ENCODE assay signal across 23 mouse cellular contexts in genomic region chr3:138668394-138669092, GRCm38 (mm10).
A peak's percentile ranks its signal among the peaks of the same experiment; 100 is the strongest.
DNase-seq lines count a peak whose midpoint lies in the region; ATAC-seq lines count a peak whose summit lies in the region.
"Had no signal": no experiment of that assay in that cellular context is flagged by ENCODE, and none has a peak within 500 bp of the region (broad histone marks: within the 10 kb centered on the region; RNA-seq: fewer than 3 reads in every experiment).

No protein-coding gene starts in this region.

- no peaks in the 10 kb centered on the region for H3K27me3 ChIP-seq in forebrain, embryonic 12.5 days
- H3K27me3 ChIP-seq in forebrain, embryonic 10.5 days (ENCODE audit: poor library complexity, severe bottlenecking), result no peaks in the 10 kb centered on the region
- H3K27me3 ChIP-seq in midbrain, embryonic 13.5 days, result no peaks in the 10 kb centered on the region
- no peaks in the 10 kb centered on the region for H3K27me3 ChIP-seq in midbrain, embryonic 10.5 days (ENCODE audit: low read depth, poor library complexity, severe bottlenecking)
- no peaks in the 10 kb centered on the region for H3K27me3 ChIP-seq in neural tube, embryonic 14.5 days (ENCODE audit: control insufficient read depth, insufficient read depth, low read length)
- H3K27me3 ChIP-seq: embryonic facial prominence, embryonic 13.5 days; limb, embryonic 13.5 days; liver, embryonic 13.5 days had no signal

- no peak overlapping the region for H3K9ac ChIP-seq in forebrain, embryonic 12.5 days
- H3K9ac ChIP-seq in midbrain, embryonic 13.5 days (replicated peaks), result no peak overlapping the region
- H3K9ac ChIP-seq in neural tube, embryonic 14.5 days (replicated peaks; ENCODE audit: low read depth, low read length), result no peak overlapping the region
- H3K9ac ChIP-seq: embryonic facial prominence, embryonic 13.5 days; limb, embryonic 13.5 days; liver, embryonic 13.5 days; lung, embryonic 14.5 days had no signal

- no peaks in the 10 kb centered on the region for H3K9me3 ChIP-seq in forebrain, embryonic 12.5 days
- H3K9me3 ChIP-seq in forebrain, embryonic 10.5 days, result no peaks in the 10 kb centered on the region
- H3K9me3 ChIP-seq in midbrain, embryonic 13.5 days, result 0 out of 2 replicates have a peak, but pooled peaks cover 4% of the 10 kb centered on the region
- H3K9me3 ChIP-seq in midbrain, embryonic 10.5 days (replicated peaks), result 0 out of 2 replicates have a peak, but pooled peaks cover 6% of the 10 kb centered on the region
- no peaks in the 10 kb centered on the region for H3K9me3 ChIP-seq in neural tube, embryonic 14.5 days (ENCODE audit: control insufficient read depth, low read length)
- H3K9me3 ChIP-seq: embryonic facial prominence, embryonic 13.5 days had no signal

- no peak overlapping the region for H3K4me2 ChIP-seq in forebrain, embryonic 12.5 days
- H3K4me2 ChIP-seq in midbrain, embryonic 13.5 days (replicated peaks), result no peak overlapping the region
- H3K4me2 ChIP-seq in neural tube, embryonic 14.5 days (ENCODE audit: low read depth, low read length), result no peak overlapping the region
- H3K4me2 ChIP-seq: embryonic facial prominence, embryonic 13.5 days; limb, embryonic 13.5 days; liver, embryonic 13.5 days; lung, embryonic 14.5 days had no signal

- H3K4me3 ChIP-seq in forebrain, embryonic 12.5 days (replicated peaks), result no peak overlapping the region
- H3K4me3 ChIP-seq in forebrain, embryonic 10.5 days, result no peak overlapping the region
- H3K4me3 ChIP-seq in midbrain, embryonic 13.5 days (replicated peaks), result no peak overlapping the region
- H3K4me3 ChIP-seq in midbrain, embryonic 10.5 days, result no peak overlapping the region
- no peak overlapping the region for H3K4me3 ChIP-seq in neural tube, embryonic 14.5 days (ENCODE audit: low read depth, low read length)
- H3K4me3 ChIP-seq: embryonic facial prominence, embryonic 13.5 days; heart, adult 2 months; limb, embryonic 13.5 days; liver, embryonic 13.5 days; myocyte had no signal

- peaks cover 5% of the 10 kb centered on the region; the same call in 1 of the 2 replicates for H3K4me1 ChIP-seq in forebrain, embryonic 12.5 days
- no peaks in the 10 kb centered on the region for H3K4me1 ChIP-seq in forebrain, embryonic 10.5 days
- H3K4me1 ChIP-seq in midbrain, embryonic 13.5 days (replicated peaks), result no peaks in the 10 kb centered on the region
- H3K4me1 ChIP-seq in midbrain, embryonic 10.5 days, result no peaks in the 10 kb centered on the region
- no peaks in the 10 kb centered on the region for H3K4me1 ChIP-seq in neural tube, embryonic 14.5 days (ENCODE audit: control insufficient read depth, insufficient read depth, low read length)
- H3K4me1 ChIP-seq: embryonic facial prominence, embryonic 13.5 days; limb, embryonic 13.5 days; liver, embryonic 13.5 days had no signal

- peak; percentile 55; the same call in 1 of the 2 replicates for ATAC-seq in forebrain, embryonic 12.5 days (ENCODE audit: low FRiP score)
- 0 out of 2 replicates have a peak, but pooled peaks have one; percentile 30 for ATAC-seq in midbrain, embryonic 13.5 days
- ATAC-seq in neural tube, embryonic 14.5 days (ENCODE audit: low read depth), result peak; percentile 34; the same call in 1 of the 2 replicates
- no peak for ATAC-seq in cerebellum, adult (ENCODE audit: insufficient number of reproducible peaks, low FRiP score, low TSS enrichment)

- no peak for DNase-seq in forebrain, embryonic 10.5 days (ENCODE audit: extremely low spot score, low spot score)
- DNase-seq in midbrain, embryonic 10.5 days (ENCODE audit: low spot score), result no peak
- peak; percentile 82 for DNase-seq in ZHBTc4 (ENCODE audit: low read depth, low spot score)
- DNase-seq in adrenal gland, postnatal 36 days, result no peak
- DNase-seq: adrenal gland, adult 8-10 months; cerebellum, adult 11 months; cerebellum, postnatal 10 days; gastrocnemius, postnatal 14 days; heart, adult 2 months; heart, postnatal 4 days; kidney, adult 9 months; kidney, postnatal 36 days; liver, embryonic 13.5 days; lung, embryonic 14.5 days; lung, postnatal 36 days; thymus, postnatal 25 days had no signal

- H3K36me3 ChIP-seq in forebrain, embryonic 12.5 days (replicated peaks), result no peaks in the 10 kb centered on the region
- no peaks in the 10 kb centered on the region for H3K36me3 ChIP-seq in forebrain, embryonic 10.5 days (replicated peaks)
- no peaks in the 10 kb centered on the region for H3K36me3 ChIP-seq in midbrain, embryonic 13.5 days
- H3K36me3 ChIP-seq in midbrain, embryonic 10.5 days, result no peaks in the 10 kb centered on the region
- no peaks in the 10 kb centered on the region for H3K36me3 ChIP-seq in neural tube, embryonic 14.5 days (ENCODE audit: control insufficient read depth, insufficient read depth, low read length)
- H3K36me3 ChIP-seq: embryonic facial prominence, embryonic 13.5 days; limb, embryonic 13.5 days; liver, embryonic 13.5 days had no signal

- WGBS in forebrain, embryonic 12.5 days, result 72% methylated on average over 14 of the region's 14 CpGs
- WGBS in forebrain, embryonic 10.5 days, result 87% methylated on average over 14 of the region's 14 CpGs
- 66% methylated on average over 14 of the region's 14 CpGs for WGBS in midbrain, embryonic 13.5 days
- WGBS in midbrain, embryonic 10.5 days, result 81% methylated on average over 14 of the region's 14 CpGs
- 69% methylated on average over 14 of the region's 14 CpGs for whole genome bisulfite sequencing in neural tube, embryonic 14.5 days

- H3K27ac ChIP-seq in forebrain, embryonic 12.5 days, result no peak overlapping the region
- H3K27ac ChIP-seq in forebrain, embryonic 10.5 days, result no peak overlapping the region
- no peak overlapping the region for H3K27ac ChIP-seq in midbrain, embryonic 13.5 days
- H3K27ac ChIP-seq in midbrain, embryonic 10.5 days (replicated peaks), result no peak overlapping the region
- H3K27ac ChIP-seq in neural tube, embryonic 14.5 days (ENCODE audit: low read depth, low read length), result no peak overlapping the region
- H3K27ac ChIP-seq: embryonic facial prominence, embryonic 13.5 days; heart, adult 2 months; limb, embryonic 13.5 days; liver, embryonic 13.5 days had no signal
